Mouse (Mus musculus) embryonic fibroblast, embryonic 13.5 days (primary cell): ENCODE measurements around the gene Nelfb.

Experiments
- CTCF ChIP-seq: IDR thresholded peaks from 2 replicates; pipeline ENCODE4 v1.5.1; 2011; ENCODE audit warnings: mild to moderate bottlenecking, control low read depth, low read length, moderate library complexity, borderline replicate concordance; ENCODE audit not compliant: insufficient read depth
- POLR2A ChIP-seq: IDR thresholded peaks from 2 replicates; pipeline ENCODE4 v1.6.1; 2011; ENCODE audit warnings: low read depth, mild to moderate bottlenecking, control low read depth, low read length, moderate library complexity

- TF ChIP-seq CTCF (no peak), POLR2A (no peak)
Measured at GRCm38 (mm10) chr2:25230581-25230980, 19.3 kb upstream of the Nelfb start.
